In the genomic region with DNA sequence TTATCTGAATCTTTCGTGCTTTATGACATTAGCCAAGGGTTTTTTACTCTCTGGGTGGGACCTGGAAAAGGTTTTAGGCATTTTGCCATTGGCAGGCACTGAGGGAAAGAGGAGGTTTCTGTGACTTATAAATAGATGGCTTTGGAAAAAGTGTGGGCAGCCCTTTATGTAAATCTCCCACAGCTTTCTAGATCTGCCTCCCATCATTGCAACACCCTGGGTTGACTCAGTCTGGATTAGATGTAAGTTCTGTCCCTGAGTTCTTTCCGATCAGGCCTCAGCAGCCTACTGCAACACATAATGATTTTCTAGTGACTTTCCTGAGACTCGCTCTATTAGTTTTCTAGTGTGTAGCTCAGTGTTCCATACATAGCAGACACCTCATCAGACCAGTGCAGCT, we compare ENCODE assay signal across 13 mouse cellular contexts. TPM values are rescaled to one million over a fixed set of nuclear protein-coding genes. Genes with fewer than 3 reads are reported as not detected.
DNase-seq lines count a peak whose midpoint lies in the region; ATAC-seq and TF ChIP-seq lines count a peak whose summit lies in the region.
"Had no signal": no experiment of that assay in that cellular context is flagged by ENCODE, and none has a peak within 500 bp of the region (broad histone marks: within the 10 kb centered on the region; RNA-seq: fewer than 3 reads in every experiment).

No protein-coding gene starts in this region.

- in situ Hi-C loops in CH12.LX (cut with MboI; ENCODE audit: low pct_ligation_motif_present, low pct_unique_long_range_greater_than_20kb, low sequenced_read_pairs): no loop called here

- intact Hi-C loops in gastrocnemius, postnatal 36 days (cut with DNase I): no loop called here
- intact Hi-C loops in left cerebral cortex, postnatal 4 days (cut with DNase I): no loop called here
- intact Hi-C loops in heart, postnatal 10 days (cut with DNase I): no loop called here

- TF ChIP-seq RAD21 in CH12.LX (IDR thresholded peaks at IDR 0.05; ENCODE audit: low read depth, low read length): no peak; the same call in 1 of the 2 replicates

- no peak for TF ChIP-seq POLR2A in CH12.LX (IDR thresholded peaks at IDR 0.05; ENCODE audit: low read depth, low read length)

- peak overlapping the region; percentile 66 for H3K27ac ChIP-seq in CH12.LX (ENCODE audit: insufficient read depth, low read depth)
- no peak overlapping the region for H3K27ac ChIP-seq in midbrain, embryonic 15.5 days
- H3K27ac ChIP-seq: hindbrain, embryonic 15.5 days had no signal

- peaks cover 2% of the 10 kb centered on the region for H3K9me3 ChIP-seq in CH12.LX (replicated peaks; ENCODE audit: low read length)
- H3K9me3 ChIP-seq in midbrain, embryonic 15.5 days: no peaks in the 10 kb centered on the region
- H3K9me3 ChIP-seq: hindbrain, embryonic 15.5 days had no signal

- ATAC-seq in midbrain, embryonic 15.5 days (replicated peaks): no peak
- no peak for ATAC-seq in megakaryocyte progenitor cell, adult 5-6 weeks (replicated peaks; ENCODE audit: poor library complexity)

- H3K9ac ChIP-seq in CH12.LX (ENCODE audit: insufficient read depth, low read depth): peak overlapping the region; percentile 11; the same call in 1 of the 2 replicates
- no peak overlapping the region for H3K9ac ChIP-seq in midbrain, embryonic 15.5 days
- H3K9ac ChIP-seq: hindbrain, embryonic 15.5 days had no signal

- no peaks in the 10 kb centered on the region for H3K36me3 ChIP-seq in CH12.LX (replicated peaks in 1 of 2; ENCODE audit: control insufficient read depth in 1 of 2, insufficient read depth in 1 of 2, low read length in 1 of 2)
- H3K36me3 ChIP-seq in midbrain, embryonic 15.5 days (replicated peaks): no peaks in the 10 kb centered on the region
- H3K36me3 ChIP-seq: hindbrain, embryonic 15.5 days had no signal

- TF ChIP-seq CTCF in CH12.LX (conservative IDR thresholded peaks at IDR 0.05 in 1 of 2, IDR thresholded peaks at IDR 0.05 in 1 of 2; ENCODE audit: low read depth in 2 of 2, low read length in 2 of 2): no peak

- H3K4me2 ChIP-seq in CH12.LX (ENCODE audit: insufficient read depth, low read depth, poor library complexity, severe bottlenecking): peak overlapping the region; percentile 11; the same call in 1 of the 2 replicates
- H3K4me2 ChIP-seq in midbrain, embryonic 15.5 days: no peak overlapping the region
- H3K4me2 ChIP-seq: hindbrain, embryonic 15.5 days had no signal

- H3K4me1 ChIP-seq in CH12.LX (ENCODE audit: control insufficient read depth in 1 of 2, insufficient read depth in 2 of 2): peaks cover 15 to 25% of the 10 kb centered on the region in 2 experiments
- H3K4me1 ChIP-seq in midbrain, embryonic 15.5 days: no peaks in the 10 kb centered on the region
- H3K4me1 ChIP-seq: hindbrain, embryonic 15.5 days had no signal

- H3K79me2 ChIP-seq in CH12.LX (replicated peaks; ENCODE audit: control insufficient read depth, extremely low read depth, insufficient read depth, poor library complexity, severe bottlenecking): no peaks in the 10 kb centered on the region

- DNase-seq in gastrocnemius, adult 18-20 months (ENCODE audit: low spot score): peak; percentile 17
- no peak for DNase-seq in gastrocnemius, postnatal 36 days
- DNase-seq in left cerebral cortex, adult 9 months (ENCODE audit: low spot score in 2 of 2): peak; percentile 61 to 62
- DNase-seq in left cerebral cortex, postnatal 4 days: no peak
- DNase-seq in CH12.LX (ENCODE audit: extremely low read depth): peak; percentile 29
- peak; percentile 19 to 34 for DNase-seq in heart, postnatal 10 days
- DNase-seq: cerebellum, adult 8-10 months; kidney, adult 9 months; spleen, adult 18-20 months; thymus, adult 18-20 months had no signal

- H3K27me3 ChIP-seq in CH12.LX (replicated peaks): no peaks in the 10 kb centered on the region
- no peaks in the 10 kb centered on the region for H3K27me3 ChIP-seq in midbrain, embryonic 15.5 days (replicated peaks)
- H3K27me3 ChIP-seq: hindbrain, embryonic 15.5 days had no signal

- dilution Hi-C loops in CH12.LX (cut with MboI; ENCODE audit: extremely low pct_ligation_motif_present, extremely low pct_unique_long_range_greater_than_20kb, low sequenced_read_pairs): no loop called here

- H3K4me3 ChIP-seq in CH12.LX (replicated peaks in 1 of 3; ENCODE audit: low read depth in 2 of 3, low read length in 2 of 3, poor library complexity in 1 of 3): no peak overlapping the region
- H3K4me3 ChIP-seq in midbrain, embryonic 15.5 days: no peak overlapping the region
- H3K4me3 ChIP-seq: hindbrain, embryonic 15.5 days had no signal

- WGBS in midbrain, embryonic 15.5 days: 88% methylated on average over 3 of the region's 3 CpGs

- TF ChIP-seq EP300 in CH12.LX (IDR thresholded peaks at IDR 0.05; ENCODE audit: low read length): peak; percentile 42

TF ChIP-seq in CH12.LX, 34 proteins besides CTCF, POLR2A, EP300 and RAD21:
- TF ChIP-seq RCOR1 (conservative IDR thresholded peaks at IDR 0.05; ENCODE audit: low read depth, low read length): 0 out of 2 replicates have a peak, but pooled peaks have one; percentile 58
- peak; percentile 56; the same call in 1 of the 2 replicates for TF ChIP-seq IRF4 (IDR thresholded peaks at IDR 0.05; ENCODE audit: low read depth, low read length)
- TF ChIP-seq ELF1 (IDR thresholded peaks at IDR 0.05; ENCODE audit: low read depth, low read length): no peak
- 0 out of 2 replicates have a peak, but pooled peaks have one; percentile 12 for TF ChIP-seq BHLHE40 (IDR thresholded peaks at IDR 0.05; ENCODE audit: low read depth, low read length)
- no peak for TF ChIP-seq ZKSCAN1 (IDR thresholded peaks at IDR 0.05; ENCODE audit: borderline replicate concordance, low read depth, low read length)
- TF ChIP-seq MEF2A (IDR thresholded peaks at IDR 0.05; ENCODE audit: borderline replicate concordance, low read depth, low read length): peak; percentile 78
- 0 out of 2 replicates have a peak, but pooled peaks have one; percentile 40 for TF ChIP-seq ETS1 (conservative IDR thresholded peaks at IDR 0.05; ENCODE audit: low read depth, low read length)
- TF ChIP-seq TCF12 (IDR thresholded peaks at IDR 0.05; ENCODE audit: low read depth, low read length): peak; percentile 42; the same call in 1 of the 2 replicates
- 0 out of 2 replicates have a peak, but pooled peaks have one; percentile 25 for TF ChIP-seq MXI1 (IDR thresholded peaks at IDR 0.05; ENCODE audit: low read depth, low read length)

RNA-seq across cellular contexts. Expression of a gene that starts 16.1 kb away (rescaled TPM):
- total RNA-seq in gastrocnemius, adult 18-20 months (2021): 10 to 100 TPM; 10.5 to 35.1 TPM
- 10 to 100 TPM; 12.7 to 20.7 TPM for total RNA-seq in gastrocnemius, postnatal 36 days (2021)
- 100 to 1,000 TPM; 248 to 255 TPM for total RNA-seq in left cerebral cortex, postnatal 4 days (2021)
- total RNA-seq in CH12.LX (2012; rRNA removed): 0.38 and 0.46 TPM in 2 replicates
- total RNA-seq in CH12.LX (2014; rRNA removed): 0.62 and 1.1 TPM in 2 replicates
- 2.7 and 3.1 TPM in 2 replicates for polyA plus RNA-seq in CH12.LX (2012; ENCODE audit: insufficient read length, low read depth)
- total RNA-seq in heart, postnatal 10 days (2021): 100 to 1,000 TPM in 1 of 2 experiments, 10 to 100 TPM in 1; 79.4 to 100 TPM
- 104 and 109 TPM in 2 replicates for polyA plus RNA-seq in midbrain, embryonic 15.5 days (2015; fragmentation: Nextera tagmentation; extraction: Ambion mirVana)
- 6.0 and 8.4 TPM in 2 replicates for total RNA-seq in megakaryocyte progenitor cell, adult 5-6 weeks (2015)
- total RNA-seq in megakaryocyte progenitor cell, adult 5-6 weeks (2017): 3.9 and 6.5 TPM in 2 replicates

Comparison
In these comparisons a context has a peak if more than half of its experiments do, and no peak if none do; other contexts are left out.
1. DNase-seq: peak in gastrocnemius, adult 18-20 months (single experiment), left cerebral cortex, adult 9 months (2 of 2), CH12.LX (single experiment) and heart, postnatal 10 days (2 of 2); none in gastrocnemius, postnatal 36 days (0 of 2) and left cerebral cortex, postnatal 4 days (single experiment).